Mouse (Mus musculus) right cerebral cortex, postnatal 25 days (tissue): ENCODE results near the gene Nmbr.

Experiments
- DNase-seq: peaks from one replicate; pipeline ENCODE4 v3.0.0; 2022

Gene Nmbr

DNA sequence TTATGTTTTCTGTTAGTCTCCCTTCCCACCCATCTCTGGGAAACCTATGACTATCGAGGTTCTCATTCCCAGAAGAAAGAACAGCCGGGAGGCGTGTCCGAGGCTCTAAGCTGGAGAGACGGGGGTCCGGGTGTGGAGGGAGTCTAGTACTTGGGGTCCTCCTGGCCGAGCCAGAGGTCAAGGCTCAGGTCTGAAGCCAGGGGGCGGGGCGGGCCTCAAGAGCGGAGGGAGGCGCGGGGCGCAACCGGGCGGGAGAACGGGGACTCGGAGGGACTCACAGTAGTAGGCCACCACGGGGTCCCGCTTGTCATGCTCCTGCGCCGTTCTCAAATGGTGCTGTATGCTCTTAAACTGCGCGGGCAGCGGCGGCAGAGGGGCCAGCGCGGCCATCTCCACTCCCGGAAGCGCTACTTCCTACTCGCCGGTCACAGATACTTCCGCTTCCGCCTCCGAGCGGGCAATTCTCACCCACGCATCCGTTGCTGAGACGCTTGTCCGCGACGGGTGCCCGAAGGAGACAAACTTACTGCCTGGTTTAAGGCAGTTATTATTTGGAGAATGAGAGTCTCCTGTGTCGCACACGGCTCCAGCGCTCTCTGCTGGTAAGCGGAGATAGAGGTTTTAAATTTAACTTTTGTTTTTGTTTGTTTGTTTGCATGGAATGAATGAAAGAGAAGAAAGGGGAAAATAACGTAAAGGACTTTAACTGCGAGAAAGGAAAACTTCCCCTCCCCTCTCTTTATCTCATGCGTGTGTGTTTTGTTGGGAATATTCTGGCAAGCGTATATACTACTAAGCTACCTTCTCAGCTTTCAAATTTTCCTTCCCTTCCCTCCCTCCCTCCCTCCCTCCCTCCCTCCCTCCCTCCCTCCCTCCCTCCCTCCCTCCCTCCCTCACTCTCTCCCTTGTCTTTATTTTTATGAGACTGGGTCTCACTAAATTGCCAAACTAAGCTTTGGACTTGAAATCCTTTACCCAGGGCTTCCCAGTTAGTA is at the start of gene Nmbr, which contains the start of gene Vta1:
Nmbr (plus strand) TSS at position 520 of the 995 bp plus-strand sequence.
Vta1 (minus strand) TSS at position 489 of the 995 bp plus-strand sequence.
- DNase-seq: peak; percentile 99

DNA sequence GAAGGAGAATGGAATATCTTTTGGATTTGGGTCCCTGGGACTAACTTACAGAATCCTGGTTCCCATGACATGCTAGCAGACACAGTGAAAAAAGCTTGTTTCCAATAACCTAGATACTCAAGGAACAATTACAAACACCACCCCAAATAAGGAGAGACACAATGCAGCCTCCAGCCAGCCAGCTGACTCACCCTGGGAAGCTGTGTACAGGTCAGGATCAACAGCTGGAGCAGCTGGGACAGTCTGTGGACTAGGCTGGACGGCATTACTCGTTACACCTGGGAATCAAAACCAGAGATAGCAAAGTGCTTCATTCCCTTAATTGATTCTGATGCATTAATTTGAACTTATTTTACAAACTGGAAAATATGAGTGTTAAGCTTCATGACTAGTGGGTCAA is 44.5 kb upstream of the Nmbr start:
- no peak for DNase-seq

GRCm38 (mm10) chr10:14666147-14666546 is 39.2 kb upstream of the Nmbr start:
- no peak for DNase-seq

DNA sequence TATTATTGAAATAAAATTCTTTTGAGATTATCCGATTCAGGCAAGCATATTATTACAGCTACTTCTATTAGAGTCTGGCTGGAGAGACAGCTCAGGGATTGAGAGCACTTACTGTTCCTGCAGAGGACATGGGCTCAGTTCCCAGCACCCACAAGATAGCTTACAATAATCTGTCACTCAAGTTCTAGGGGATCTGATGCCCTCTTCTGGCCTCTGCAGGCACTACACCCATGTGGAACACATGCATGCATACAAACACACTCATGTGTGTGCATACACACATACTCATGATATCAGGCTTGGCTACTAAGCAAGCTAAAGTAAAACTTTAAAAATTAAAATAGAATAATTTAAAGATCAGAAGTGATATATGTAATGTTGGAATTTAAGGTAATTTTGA is 19.7 kb upstream of the Nmbr start:
- no peak for DNase-seq

DNA sequence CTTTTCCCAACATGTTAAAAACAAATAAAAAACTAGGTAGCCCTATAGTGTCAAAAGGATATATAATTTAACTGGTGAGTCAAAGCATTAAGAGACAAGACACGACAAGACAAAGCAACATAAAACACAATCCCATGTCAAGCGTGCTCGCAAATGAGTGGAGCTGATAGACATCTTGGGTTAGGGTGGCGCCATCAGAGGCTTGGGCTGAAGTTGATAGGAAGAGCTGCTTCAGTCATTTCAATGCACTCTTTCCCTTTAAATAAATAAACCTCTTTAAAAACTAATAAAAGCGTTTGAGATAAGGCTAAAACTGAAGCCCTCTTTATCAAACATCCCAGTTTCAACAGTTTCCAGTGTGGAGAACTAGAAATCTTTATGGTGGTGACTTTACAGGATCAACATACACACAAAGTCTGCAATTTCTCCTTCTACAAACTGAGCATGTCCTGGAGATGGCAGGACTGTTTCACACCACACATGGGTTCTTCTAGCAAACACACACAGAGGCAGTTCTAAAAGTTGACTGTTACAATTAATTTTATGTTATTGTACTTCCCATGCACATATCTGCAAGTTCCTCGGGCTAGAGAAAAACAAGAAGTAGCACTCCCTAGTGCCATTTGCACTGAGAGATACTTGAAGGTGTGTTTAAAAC is 16.5 kb upstream of the Nmbr start:
- no peak for DNase-seq

DNA sequence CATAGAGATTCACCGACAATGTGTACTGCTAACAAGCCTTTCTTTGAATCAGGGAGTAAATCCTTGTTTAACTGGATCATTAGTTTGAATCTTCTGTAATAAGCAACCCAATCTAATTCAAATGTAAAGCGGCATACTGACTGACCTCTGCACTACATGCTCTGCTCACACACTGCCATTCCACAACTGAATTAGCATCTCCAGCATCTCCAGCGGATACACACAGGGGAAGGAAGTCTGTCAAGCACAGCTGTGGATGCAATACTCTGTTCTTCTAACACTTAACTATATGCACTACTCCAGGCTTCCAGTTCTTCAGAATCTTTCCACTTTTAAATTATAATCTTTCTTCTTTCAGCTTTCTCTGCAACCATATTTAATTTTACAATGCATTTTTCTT is 15.0 kb upstream of the Nmbr start:
- DNase-seq: no peak

DNA sequence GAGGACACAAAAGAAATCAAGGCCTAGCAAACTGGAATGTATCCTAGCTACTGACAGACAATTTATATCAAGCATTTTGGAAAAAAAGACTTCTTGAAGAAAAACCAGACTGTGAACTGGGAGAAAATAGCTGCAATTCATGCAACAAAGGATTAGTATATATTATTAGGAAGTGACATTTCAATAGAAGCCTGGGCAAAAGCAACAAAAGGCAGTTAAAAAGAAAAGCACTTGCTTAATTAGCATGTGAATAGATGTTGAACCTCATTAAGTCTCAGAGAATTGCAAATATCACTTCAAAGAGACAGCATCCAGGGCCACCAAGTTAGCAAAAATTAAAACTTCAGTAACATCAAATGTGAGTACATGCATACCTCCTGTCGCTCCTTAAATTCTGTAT is 2.2 kb upstream of the Nmbr start:
- no peak for DNase-seq

- no peak for DNase-seq
These were observed 1.5 kb upstream of the Nmbr start for GRCm38 (mm10) chr10:14703830-14704420.

GRCm38 (mm10) chr10:14718114-14718513 is 12.7 kb downstream of the Nmbr start, which contains the start of gene Gje1:
TSS of gene Gje1 (minus strand) at chr10:14718214.
- no peak for DNase-seq

GRCm38 (mm10) chr10:14725671-14726070 is 20.3 kb downstream of the Nmbr start:
- DNase-seq: peak; percentile 9

- DNase-seq: no peak
These were observed 28.9 kb downstream of the Nmbr start for GRCm38 (mm10) chr10:14734285-14734684.

GRCm38 (mm10) chr10:14759665-14760558 is 54.5 kb downstream of the Nmbr start:
- DNase-seq: peak; percentile 15

- no peak for DNase-seq
These were observed 55.2 kb downstream of the Nmbr start for GRCm38 (mm10) chr10:14760618-14761017.

DNA sequence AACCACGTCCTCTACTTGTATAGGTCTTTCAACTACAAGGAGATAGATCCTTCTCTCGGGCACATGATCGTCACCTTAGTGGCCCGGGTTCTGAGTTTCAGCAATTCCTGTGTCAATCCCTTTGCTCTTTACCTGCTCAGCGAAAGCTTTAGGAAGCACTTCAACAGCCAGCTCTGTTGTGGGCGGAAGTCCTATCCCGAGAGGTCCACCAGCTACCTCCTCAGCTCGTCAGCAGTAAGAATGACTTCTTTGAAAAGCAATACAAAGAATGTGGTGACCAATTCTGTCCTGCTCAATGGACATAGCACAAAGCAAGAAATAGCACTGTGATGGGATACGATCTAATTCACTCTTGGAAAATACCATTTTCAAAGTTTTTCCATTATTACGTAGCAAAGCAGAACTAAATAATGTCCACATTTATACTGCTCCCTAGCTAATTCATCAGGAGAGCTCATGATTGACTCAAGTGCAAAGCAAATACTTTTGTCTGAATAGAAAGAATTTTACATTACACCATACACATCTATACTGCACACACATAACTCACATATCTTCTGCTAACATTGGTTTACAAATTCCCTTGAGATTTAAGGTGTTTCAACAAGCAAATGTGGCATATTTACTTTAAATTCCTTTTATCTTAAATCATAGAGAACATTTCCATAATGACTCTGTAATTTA is 65.0 kb downstream of the Nmbr start:
- DNase-seq: no peak

- DNase-seq: no peak
These were observed 69.1 kb downstream of the Nmbr start for GRCm38 (mm10) chr10:14774499-14774898.

DNA sequence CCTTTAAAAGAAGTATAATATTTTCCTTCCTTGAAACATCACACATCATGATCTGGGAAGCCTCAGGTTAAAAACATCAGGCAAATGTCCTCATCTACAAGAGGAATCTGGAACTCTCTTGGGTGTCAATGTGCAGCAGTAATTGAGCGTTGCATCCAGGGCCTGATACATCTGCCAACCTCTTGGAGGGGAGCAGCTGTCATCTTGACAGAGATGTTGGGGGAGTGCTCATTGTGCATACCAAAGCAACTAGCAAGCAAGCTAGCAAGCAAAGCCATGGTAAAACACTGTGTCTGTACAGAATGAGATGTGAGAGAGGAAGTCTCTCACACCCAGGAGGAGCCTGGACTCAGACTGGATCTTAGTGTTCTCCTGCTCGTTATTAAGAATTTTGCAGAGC is 84.6 kb downstream of the Nmbr start:
- DNase-seq: no peak

- DNase-seq: no peak
These were observed 111.6 kb downstream of the Nmbr start for GRCm38 (mm10) chr10:14816970-14817369.
